Mouse (Mus musculus): ENCODE measurements at regions not wholly inside any gene's neighbourhood (a gene's known extent, or its start where the extent isn't known, plus 50 kb on each side); places are given as distances from the start of the nearest gene placed in this dataset.

- WGBS: 60% methylated on average over 6 of the region's 6 CpGs
- Histone ChIP-seq H3K27ac (replicated peaks; ENCODE audit: low read depth, low read length) (no peak overlapping the region), H3K36me3 (ENCODE audit: control insufficient read depth, insufficient read depth, low read length) (no peaks in the 10 kb centered on the region)
These were observed 171.2 kb upstream of the Gdnf start for GRCm38 (mm10) chr15:7639444-7639843.

GRCm38 (mm10) chr15:7642075-7642474, 168.6 kb upstream of the Gdnf start:
- ATAC-seq (ENCODE audit: low read depth) (no peak), DNase-seq (ENCODE audit: low spot score) (no peak)
- Histone ChIP-seq H3K4me1 (ENCODE audit: control insufficient read depth, insufficient read depth, low read length) (0 out of 2 replicates have a peak, but pooled peaks cover 6% of the 10 kb centered on the region), H3K9ac (ENCODE audit: low read depth, low read length) (no peak overlapping the region), H3K27ac (replicated peaks; ENCODE audit: low read depth, low read length) (no peak overlapping the region), H3K27me3 (replicated peaks; ENCODE audit: control insufficient read depth, insufficient read depth, low read length) (no peaks in the 10 kb centered on the region), H3K4me3 (ENCODE audit: low read depth, low read length) (no peak overlapping the region), H3K36me3 (ENCODE audit: control insufficient read depth, insufficient read depth, low read length) (no peaks in the 10 kb centered on the region), H3K4me2 (ENCODE audit: low read depth, low read length) (no peak overlapping the region), H3K9me3 (ENCODE audit: control insufficient read depth, low read length) (peaks cover 3% of the 10 kb centered on the region; the same call in 1 of the 2 replicates)
- WGBS: 22% methylated on average over 2 of the region's 2 CpGs

More at GRCm38 (mm10) chr15:7639444-7639843, 171.2 kb upstream of the Gdnf start:
- H3K9me3 ChIP-seq (ENCODE audit: control insufficient read depth, low read length): no peaks in the 10 kb centered on the region
- no peak for ATAC-seq (ENCODE audit: low read depth)
- H3K4me2 ChIP-seq (ENCODE audit: low read depth, low read length): no peak overlapping the region
- no peak overlapping the region for H3K9ac ChIP-seq (ENCODE audit: low read depth, low read length)
- DNase-seq (ENCODE audit: low spot score): no peak
- no peak overlapping the region for H3K4me3 ChIP-seq (ENCODE audit: low read depth, low read length)
- no peaks in the 10 kb centered on the region for H3K27me3 ChIP-seq (replicated peaks; ENCODE audit: control insufficient read depth, insufficient read depth, low read length)
- 0 out of 2 replicates have a peak, but pooled peaks cover 6% of the 10 kb centered on the region for H3K4me1 ChIP-seq (ENCODE audit: control insufficient read depth, insufficient read depth, low read length)

- Histone ChIP-seq H3K9ac (ENCODE audit: low read depth, low read length) (no peak overlapping the region), H3K9me3 (ENCODE audit: control insufficient read depth, low read length) (peaks cover 3% of the 10 kb centered on the region; the same call in 1 of the 2 replicates), H3K27me3 (replicated peaks; ENCODE audit: control insufficient read depth, insufficient read depth, low read length) (no peaks in the 10 kb centered on the region), H3K36me3 (ENCODE audit: control insufficient read depth, insufficient read depth, low read length) (no peaks in the 10 kb centered on the region), H3K4me2 (ENCODE audit: low read depth, low read length) (no peak overlapping the region), H3K4me3 (ENCODE audit: low read depth, low read length) (no peak overlapping the region), H3K27ac (replicated peaks; ENCODE audit: low read depth, low read length) (no peak overlapping the region), H3K4me1 (ENCODE audit: control insufficient read depth, insufficient read depth, low read length) (peaks cover 5% of the 10 kb centered on the region; the same call in 1 of the 2 replicates)
- WGBS: 21% methylated on average over 3 of the region's 3 CpGs
- DNase-seq (ENCODE audit: low spot score): peak; percentile 31
- ATAC-seq (ENCODE audit: low read depth): no peak
These were observed 159.9 kb upstream of the Gdnf start for GRCm38 (mm10) chr15:7650705-7651104.

GRCm38 (mm10) chr15:7663888-7664287, 146.8 kb upstream of the Gdnf start:
- DNase-seq (ENCODE audit: low spot score): peak; percentile 62
- 41% methylated on average over 2 of the region's 2 CpGs for WGBS
- Histone ChIP-seq H3K9ac (ENCODE audit: low read depth, low read length) (no peak overlapping the region), H3K27ac (replicated peaks; ENCODE audit: low read depth, low read length) (no peak overlapping the region), H3K4me2 (ENCODE audit: low read depth, low read length) (no peak overlapping the region), H3K4me3 (ENCODE audit: low read depth, low read length) (no peak overlapping the region), H3K27me3 (replicated peaks; ENCODE audit: control insufficient read depth, insufficient read depth, low read length) (peaks cover 7% of the 10 kb centered on the region; the same call in 1 of the 2 replicates), H3K36me3 (ENCODE audit: control insufficient read depth, insufficient read depth, low read length) (no peaks in the 10 kb centered on the region), H3K4me1 (ENCODE audit: control insufficient read depth, insufficient read depth, low read length) (no peaks in the 10 kb centered on the region), H3K9me3 (ENCODE audit: control insufficient read depth, low read length) (no peaks in the 10 kb centered on the region)
- no peak for ATAC-seq (ENCODE audit: low read depth)

- no peak overlapping the region for H3K27ac ChIP-seq (replicated peaks; ENCODE audit: low read depth, low read length)
- 0 out of 2 replicates have a peak, but pooled peaks have one; percentile 41 for ATAC-seq (ENCODE audit: low read depth)
- H3K9ac ChIP-seq (ENCODE audit: low read depth, low read length): no peak overlapping the region
- DNase-seq (ENCODE audit: low spot score): peak; percentile 67
- peaks cover 14% of the 10 kb centered on the region; the same call in 1 of the 2 replicates for H3K27me3 ChIP-seq (replicated peaks; ENCODE audit: control insufficient read depth, insufficient read depth, low read length)
- H3K4me1 ChIP-seq (ENCODE audit: control insufficient read depth, insufficient read depth, low read length): peaks cover 10% of the 10 kb centered on the region; the same call in 1 of the 2 replicates
- no peaks in the 10 kb centered on the region for H3K36me3 ChIP-seq (ENCODE audit: control insufficient read depth, insufficient read depth, low read length)
- no peak overlapping the region for H3K4me2 ChIP-seq (ENCODE audit: low read depth, low read length)
- H3K4me3 ChIP-seq (ENCODE audit: low read depth, low read length): no peak overlapping the region
- 40% methylated on average over 8 of the region's 8 CpGs for WGBS
- no peaks in the 10 kb centered on the region for H3K9me3 ChIP-seq (ENCODE audit: control insufficient read depth, low read length)
These were observed 141.0 kb upstream of the Gdnf start for GRCm38 (mm10) chr15:7669631-7670030.

- DNase-seq (ENCODE audit: low spot score) (no peak), ATAC-seq (ENCODE audit: low read depth) (no peak)
- Histone ChIP-seq H3K4me1 (ENCODE audit: control insufficient read depth, insufficient read depth, low read length) (no peaks in the 10 kb centered on the region), H3K4me2 (ENCODE audit: low read depth, low read length) (no peak overlapping the region), H3K27ac (replicated peaks; ENCODE audit: low read depth, low read length) (no peak overlapping the region), H3K9ac (ENCODE audit: low read depth, low read length) (no peak overlapping the region), H3K9me3 (ENCODE audit: control insufficient read depth, low read length) (no peaks in the 10 kb centered on the region), H3K4me3 (ENCODE audit: low read depth, low read length) (no peak overlapping the region), H3K36me3 (ENCODE audit: control insufficient read depth, insufficient read depth, low read length) (no peaks in the 10 kb centered on the region), H3K27me3 (replicated peaks; ENCODE audit: control insufficient read depth, insufficient read depth, low read length) (no peaks in the 10 kb centered on the region)
- WGBS: 74% methylated on average over 1 of the region's 1 CpGs
These were observed 133.7 kb upstream of the Gdnf start for GRCm38 (mm10) chr15:7676970-7677369.

- no peaks in the 10 kb centered on the region for H3K4me1 ChIP-seq (ENCODE audit: control insufficient read depth, insufficient read depth, low read length)
These were observed 131.9 kb upstream of the Gdnf start for GRCm38 (mm10) chr15:7678711-7679110.

GRCm38 (mm10) chr15:7681011-7681410, 129.6 kb upstream of the Gdnf start:
- Histone ChIP-seq H3K9ac (ENCODE audit: low read depth, low read length) (no peak overlapping the region), H3K27ac (replicated peaks; ENCODE audit: low read depth, low read length) (no peak overlapping the region), H3K27me3 (replicated peaks; ENCODE audit: control insufficient read depth, insufficient read depth, low read length) (no peaks in the 10 kb centered on the region), H3K4me3 (ENCODE audit: low read depth, low read length) (no peak overlapping the region), H3K36me3 (ENCODE audit: control insufficient read depth, insufficient read depth, low read length) (no peaks in the 10 kb centered on the region), H3K4me2 (ENCODE audit: low read depth, low read length) (no peak overlapping the region), H3K9me3 (ENCODE audit: control insufficient read depth, low read length) (no peaks in the 10 kb centered on the region), H3K4me1 (ENCODE audit: control insufficient read depth, insufficient read depth, low read length) (no peaks in the 10 kb centered on the region)
- DNase-seq (ENCODE audit: low spot score) (peak; percentile 62), ATAC-seq (ENCODE audit: low read depth) (peak; percentile 41; the same call in 1 of the 2 replicates)
- WGBS: 52% methylated on average over 4 of the region's 4 CpGs

More at GRCm38 (mm10) chr15:7678711-7679110, 131.9 kb upstream of the Gdnf start:
- H3K27me3 ChIP-seq (replicated peaks; ENCODE audit: control insufficient read depth, insufficient read depth, low read length): no peaks in the 10 kb centered on the region
- DNase-seq (ENCODE audit: low spot score) (no peak), ATAC-seq (ENCODE audit: low read depth) (no peak)
- H3K9ac ChIP-seq (ENCODE audit: low read depth, low read length): no peak overlapping the region
- no peaks in the 10 kb centered on the region for H3K36me3 ChIP-seq (ENCODE audit: control insufficient read depth, insufficient read depth, low read length)
- no peak overlapping the region for H3K27ac ChIP-seq (replicated peaks; ENCODE audit: low read depth, low read length)
- no peak overlapping the region for H3K4me2 ChIP-seq (ENCODE audit: low read depth, low read length)
- H3K9me3 ChIP-seq (ENCODE audit: control insufficient read depth, low read length): no peaks in the 10 kb centered on the region
- WGBS: 89% methylated on average over 8 of the region's 8 CpGs
- no peak overlapping the region for H3K4me3 ChIP-seq (ENCODE audit: low read depth, low read length)

GRCm38 (mm10) chr15:7683235-7683974, 127.2 kb upstream of the Gdnf start:
- Histone ChIP-seq H3K27ac (replicated peaks; ENCODE audit: low read depth, low read length) (no peak overlapping the region), H3K27me3 (replicated peaks; ENCODE audit: control insufficient read depth, insufficient read depth, low read length) (no peaks in the 10 kb centered on the region), H3K4me3 (ENCODE audit: low read depth, low read length) (no peak overlapping the region), H3K36me3 (ENCODE audit: control insufficient read depth, insufficient read depth, low read length) (no peaks in the 10 kb centered on the region), H3K4me2 (ENCODE audit: low read depth, low read length) (no peak overlapping the region), H3K9me3 (ENCODE audit: control insufficient read depth, low read length) (no peaks in the 10 kb centered on the region), H3K4me1 (ENCODE audit: control insufficient read depth, insufficient read depth, low read length) (no peaks in the 10 kb centered on the region), H3K9ac (ENCODE audit: low read depth, low read length) (no peak overlapping the region)
- DNase-seq (ENCODE audit: low spot score): no peak
- no peak for ATAC-seq (ENCODE audit: low read depth)
- 45% methylated on average over 8 of the region's 8 CpGs for WGBS

Measured in embryonic facial prominence, embryonic 14.5 days (tissue).